Mouse (Mus musculus) small intestine, adult 2 months (tissue): ENCODE measurements around the gene Nod1. TPM values are rescaled to one million over a fixed set of nuclear protein-coding genes. Genes with fewer than 3 reads are reported as not detected.
A peak's percentile ranks its signal among the peaks of the same experiment; 100 is the strongest.

Experiments
- H3K27ac ChIP-seq: fragments of 200-500 bp; 2 replicates; pipeline ENCODE4 v1.5.1; 2012; ENCODE audit warnings: low read depth, low read length, control low read depth, inconsistent platforms; ENCODE audit not compliant: insufficient read depth
- H3K27me3 ChIP-seq: fragments of 200-500 bp; 2 replicates; pipeline ENCODE4 v1.6.1; 2012; ENCODE audit warnings: mild to moderate bottlenecking, moderate library complexity, low read length, inconsistent platforms; ENCODE audit not compliant: control insufficient read depth, insufficient read depth
- H3K36me3 ChIP-seq: fragments of 200-500 bp; 2 replicates; pipeline ENCODE4 v1.6.1; 2012; ENCODE audit warnings: mild to moderate bottlenecking, low read length, control low read depth, inconsistent platforms; ENCODE audit not compliant: control insufficient read depth, insufficient read depth
- H3K4me1 ChIP-seq: fragments of 200-500 bp; 2 replicates; pipeline ENCODE4 v1.6.1; 2012; ENCODE audit warnings: low read length, inconsistent platforms, mixed read lengths; ENCODE audit not compliant: control insufficient read depth, insufficient read depth, insufficient read length
- H3K4me3 ChIP-seq: fragments of 200-500 bp; 2 replicates; pipeline ENCODE4 v1.5.1; 2012; ENCODE audit warnings: low read depth, mild to moderate bottlenecking, control low read depth, inconsistent platforms, low read length, moderate library complexity
- CTCF ChIP-seq: fragments of 200-500 bp; IDR thresholded peaks from 2 replicates; pipeline ENCODE4 v1.5.1; 2012; ENCODE audit warnings: low read depth, mild to moderate bottlenecking, control low read depth, inconsistent platforms, low read length, moderate library complexity, mixed read lengths; ENCODE audit not compliant: insufficient replicate concordance, insufficient read length; ENCODE audit errors: extremely low read depth
- POLR2A ChIP-seq: fragments of 200-500 bp; IDR thresholded peaks from 2 replicates; pipeline ENCODE4 v1.6.1; 2012; ENCODE audit warnings: low read depth, mild to moderate bottlenecking, control low read depth, inconsistent platforms, low read length, moderate library complexity
- WGBS: fragments of 180-500 bp; shearing (Covaris S2); methylation state at CpG from one replicate; pipeline ENCODE4 v1.1.7; 2018; 5-methylcytosine and 5-hydroxymethylcytosine counted together
- polyA plus RNA-seq: library from polyadenylated mRNA; depleted of rRNA; stranded (reverse); fragments of >200 nt; gene quantifications from 2 replicates; pipeline ENCODE4 v1.2.3, GENCODE M21; 2012

Nod1 gene
- polyA plus RNA-seq, 1 experiment = 11.2 TPM

DNA sequence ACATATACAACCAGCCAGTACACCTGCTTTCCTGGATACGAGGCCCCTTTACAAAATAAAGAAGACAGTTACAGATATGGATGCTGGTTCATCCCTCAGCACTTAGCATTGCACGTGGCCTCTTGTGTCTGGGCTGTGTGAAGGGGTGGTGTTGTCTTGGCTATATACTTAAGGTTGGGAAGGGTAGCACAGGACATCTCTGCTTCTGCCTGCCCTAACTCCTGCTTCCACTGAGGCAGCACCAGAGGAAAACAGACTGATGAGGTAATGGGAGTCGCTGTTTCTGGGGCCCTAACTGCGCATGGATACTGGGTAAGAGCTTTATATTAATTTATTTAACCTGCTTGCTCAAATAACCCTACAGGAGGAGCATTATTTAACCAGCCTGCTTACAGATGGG, 55.5 kb downstream of the Nod1 start:
- Histone ChIP-seq H3K27me3 (no peaks in the 10 kb centered on the region), H3K4me3 (no peak overlapping the region), H3K27ac (no peak overlapping the region), H3K36me3 (no peaks in the 10 kb centered on the region), H3K4me1 (no peaks in the 10 kb centered on the region)
- WGBS = 81% methylated on average over 4 of the region's 4 CpGs
- TF ChIP-seq CTCF (no peak), POLR2A (no peak)

DNA sequence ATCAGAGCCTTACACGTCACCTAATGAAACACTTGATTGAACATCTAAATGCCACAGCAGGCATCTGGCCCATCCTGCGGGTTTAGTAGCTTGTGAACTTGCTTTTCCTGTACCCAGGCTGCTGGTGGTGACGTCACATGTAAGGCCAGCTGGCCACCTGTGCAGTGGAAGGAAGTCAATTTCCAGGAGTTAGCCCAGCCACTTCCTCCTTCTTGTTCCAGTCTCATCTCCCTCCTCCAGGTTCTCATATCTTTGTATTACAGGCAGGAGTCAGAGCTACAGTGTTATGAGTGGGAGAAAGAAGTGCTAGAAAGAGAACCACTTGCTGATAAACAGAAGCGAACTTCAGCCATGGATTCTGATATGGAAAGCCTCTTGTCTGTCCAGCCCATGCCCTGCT, 56.2 kb downstream of the Nod1 start:
- Histone ChIP-seq H3K27ac (no peak overlapping the region), H3K36me3 (no peaks in the 10 kb centered on the region), H3K27me3 (no peaks in the 10 kb centered on the region), H3K4me1 (no peaks in the 10 kb centered on the region), H3K4me3 (no peak overlapping the region)
- WGBS = 34% methylated on average over 4 of the region's 4 CpGs
- TF ChIP-seq POLR2A (no peak), CTCF (no peak)

DNA sequence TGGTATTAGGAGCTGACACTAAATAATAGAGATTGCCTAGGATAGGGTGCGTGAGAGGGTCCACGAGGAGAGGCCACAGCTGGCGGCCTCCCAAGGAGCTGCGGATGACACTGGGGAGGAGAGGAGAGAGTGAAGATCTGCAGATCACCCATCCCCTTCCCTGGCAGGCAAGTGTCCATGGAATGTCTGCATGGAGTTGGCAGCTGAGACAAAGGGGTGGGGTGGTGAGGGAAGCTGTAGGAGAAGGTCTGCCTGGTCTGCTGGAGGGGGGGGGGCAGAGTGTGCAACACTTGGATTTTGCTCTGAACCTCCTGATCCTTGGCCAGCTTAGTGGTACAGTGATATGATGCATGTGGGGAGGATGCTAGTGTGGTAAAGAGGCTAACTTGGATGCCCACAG, 57.4 kb downstream of the Nod1 start:
- Histone ChIP-seq H3K27ac (no peak overlapping the region), H3K36me3 (no peaks in the 10 kb centered on the region), H3K4me1 (no peaks in the 10 kb centered on the region), H3K4me3 (no peak overlapping the region), H3K27me3 (no peaks in the 10 kb centered on the region)
- no peak for TF ChIP-seq CTCF
- no peak for TF ChIP-seq POLR2A
- 83% methylated on average over 4 of the region's 4 CpGs for WGBS

DNA sequence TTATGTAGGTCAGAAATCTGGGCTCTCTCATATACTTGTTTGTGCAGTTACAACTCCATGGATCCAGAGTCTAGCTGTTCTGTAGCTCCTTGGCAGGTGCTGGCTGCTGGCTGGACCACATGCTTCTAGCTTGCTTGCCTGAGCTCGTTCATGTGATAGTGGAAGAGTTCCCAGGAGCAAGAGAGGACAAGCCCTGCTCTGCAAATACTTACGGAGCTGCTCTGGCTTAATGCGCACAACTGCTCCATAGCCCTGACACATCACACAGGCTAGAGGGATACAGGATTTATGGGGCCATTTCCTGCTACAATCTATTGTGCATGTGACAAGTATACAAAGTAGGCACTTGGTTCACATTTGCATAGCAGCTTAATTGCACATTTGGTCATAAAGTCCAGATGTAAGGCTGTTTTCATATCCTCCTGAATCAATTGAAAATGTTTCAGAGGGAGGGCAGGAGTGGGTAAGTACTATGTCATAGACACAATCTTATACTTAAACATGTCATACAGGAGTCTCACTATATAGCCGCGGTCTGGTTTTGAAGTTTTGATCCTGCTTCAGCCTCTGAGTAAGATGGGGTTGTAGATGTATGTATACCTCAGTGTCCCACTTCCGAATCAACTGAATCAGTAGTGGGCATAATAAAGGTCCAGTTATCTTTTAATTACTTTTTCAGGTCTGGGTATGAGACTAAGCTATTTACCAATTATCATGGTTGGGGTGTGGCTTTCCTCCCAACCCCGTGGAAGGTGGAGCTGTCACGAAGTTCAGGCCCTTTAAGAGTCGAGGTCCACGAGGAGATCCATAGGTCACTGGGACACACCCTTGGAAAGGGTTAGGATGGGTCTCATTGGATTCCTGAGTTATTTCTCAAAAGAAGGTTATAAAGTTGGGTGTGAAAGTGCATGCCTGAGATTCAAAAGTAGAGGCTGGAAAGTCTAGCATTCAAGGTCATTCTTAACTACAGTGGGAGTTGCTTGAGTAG, 66.1 kb downstream of the Nod1 start:
- Histone ChIP-seq H3K27me3 (no peaks in the 10 kb centered on the region), H3K27ac (peak overlapping the region; percentile 49; the same call in 1 of the 2 replicates), H3K4me3 (no peak overlapping the region), H3K4me1 (peaks cover 15% of the 10 kb centered on the region; the same call in 1 of the 2 replicates), H3K36me3 (no peaks in the 10 kb centered on the region)
- WGBS = 31% methylated on average over 10 of the region's 10 CpGs
- TF ChIP-seq POLR2A (no peak), CTCF (no peak)

DNA sequence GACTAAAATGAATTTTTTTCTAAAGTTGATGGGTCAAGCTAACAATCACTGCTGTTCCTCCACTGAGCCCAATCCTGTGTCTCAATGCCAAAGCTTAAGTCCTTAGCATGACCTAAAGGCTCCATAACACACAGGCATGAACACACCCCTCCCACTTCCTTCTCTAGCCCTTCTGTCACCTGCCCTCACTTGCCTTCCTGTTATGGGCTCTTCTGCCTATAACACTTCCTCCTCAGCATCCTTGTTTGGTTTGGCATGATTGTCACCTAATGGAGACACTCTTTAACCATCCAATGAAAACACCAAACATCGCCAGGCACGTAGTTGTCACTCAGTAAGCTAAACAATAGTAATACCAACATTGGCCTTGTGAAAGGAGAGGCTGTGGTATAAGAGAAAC, 69.9 kb downstream of the Nod1 start:
- no peak overlapping the region for H3K27ac ChIP-seq
- H3K4me1 ChIP-seq = peaks cover 15% of the 10 kb centered on the region; the same call in 1 of the 2 replicates
- WGBS = 92% methylated on average over 2 of the region's 2 CpGs
- no peak overlapping the region for H3K4me3 ChIP-seq
- TF ChIP-seq POLR2A (no peak), CTCF (no peak)
- no peaks in the 10 kb centered on the region for H3K36me3 ChIP-seq
- no peaks in the 10 kb centered on the region for H3K27me3 ChIP-seq

DNA sequence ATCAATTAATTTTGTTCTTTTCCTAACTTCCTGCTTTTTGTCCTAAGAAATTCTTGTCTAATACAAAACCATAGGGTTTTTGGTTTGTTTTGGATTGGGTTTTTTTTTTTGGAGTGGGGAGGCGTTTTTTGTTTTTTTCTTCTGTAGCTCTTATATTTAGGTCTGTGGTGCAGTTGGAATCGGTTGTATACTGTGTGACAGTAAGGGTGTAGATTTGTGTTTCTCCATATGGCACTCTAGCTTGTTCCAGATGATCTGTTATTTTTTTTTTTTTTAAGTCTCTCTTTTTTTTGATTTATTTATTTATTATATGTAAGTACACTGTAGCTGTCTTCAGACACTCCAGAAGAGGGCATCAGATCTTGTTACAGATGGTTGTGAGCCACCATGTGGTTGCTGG, 72.2 kb downstream of the Nod1 start:
- no peak overlapping the region for H3K27ac ChIP-seq
- H3K36me3 ChIP-seq = no peaks in the 10 kb centered on the region; the same call in none of the 2 replicates
- WGBS = 86% methylated on average over 2 of the region's 2 CpGs
- H3K4me3 ChIP-seq = no peak overlapping the region
- no peaks in the 10 kb centered on the region for H3K27me3 ChIP-seq
- TF ChIP-seq CTCF (no peak), POLR2A (no peak)
- peaks cover under 1% of the 10 kb centered on the region; the same call in 1 of the 2 replicates for H3K4me1 ChIP-seq

DNA sequence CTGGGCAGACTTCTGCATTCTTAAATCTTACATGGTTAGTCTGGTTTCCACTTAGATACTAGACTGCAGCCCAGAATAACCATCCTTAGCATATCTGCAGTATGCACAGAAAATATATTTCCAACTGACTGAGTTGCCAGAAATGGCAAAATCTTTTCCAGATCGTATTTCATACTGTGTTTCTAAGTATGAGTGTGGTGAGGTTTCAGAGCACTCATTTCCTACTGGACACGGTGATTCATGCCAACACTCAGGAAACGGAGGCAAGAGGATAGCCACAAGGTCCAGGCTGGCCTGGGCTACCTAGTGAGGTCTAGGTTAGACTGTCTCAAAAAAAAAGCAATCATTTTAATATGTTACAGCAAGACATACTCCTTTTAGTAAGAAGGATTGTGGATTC, 81.0 kb downstream of the Nod1 start:
- Histone ChIP-seq H3K27me3 (no peaks in the 10 kb centered on the region), H3K36me3 (peaks cover 5% of the 10 kb centered on the region; the same call in 1 of the 2 replicates), H3K4me1 (no peaks in the 10 kb centered on the region), H3K27ac (no peak overlapping the region), H3K4me3 (no peak overlapping the region)
- WGBS = 88% methylated on average over 3 of the region's 3 CpGs
- TF ChIP-seq CTCF = no peak
